Comparison of ENCODE assay signal across 24 mouse cellular contexts in genomic region chr1:123573713-123574112, GRCm38 (mm10).
"Had no signal": no experiment of that assay in that cellular context is flagged by ENCODE, and none has a peak within 500 bp of the region (broad histone marks: within the 10 kb centered on the region; RNA-seq: fewer than 3 reads in every experiment).

No protein-coding gene starts in this region.

- H3K4me1 ChIP-seq: heart, embryonic 10.5 days; heart, embryonic 12.5 days; hindbrain, embryonic 10.5 days; hindbrain, embryonic 12.5 days; intestine, embryonic 15.5 days; limb, embryonic 10.5 days; limb, embryonic 12.5 days; liver, embryonic 13.5 days; liver, embryonic 15.5 days had no signal

- ATAC-seq: hindbrain, embryonic 16.5 days; inflammation-experienced regulatory T-cells, adult 6 months; intestine, embryonic 15.5 days; intestine, postnatal 0 days had no signal

- H3K27me3 ChIP-seq: heart, embryonic 12.5 days; hindbrain, embryonic 12.5 days; intestine, embryonic 15.5 days; limb, embryonic 12.5 days; liver, embryonic 13.5 days; liver, embryonic 15.5 days had no signal

- H3K4me2 ChIP-seq: heart, embryonic 12.5 days; hindbrain, embryonic 12.5 days; hindbrain, embryonic 14.5 days; intestine, embryonic 15.5 days; limb, embryonic 12.5 days; liver, embryonic 11.5 days; liver, embryonic 13.5 days; liver, embryonic 15.5 days had no signal

- H3K27ac ChIP-seq: heart, embryonic 10.5 days; hindbrain, embryonic 10.5 days; hindbrain, embryonic 12.5 days; hindbrain, embryonic 14.5 days; intestine, embryonic 15.5 days; layer of hippocampus, adult 2 months; left cerebral cortex, adult 2 months; limb, embryonic 10.5 days; limb, embryonic 12.5 days; liver, embryonic 13.5 days; liver, embryonic 15.5 days had no signal

- DNase-seq: gastrocnemius, postnatal 14 days; heart, adult 18-20 months; heart, postnatal 10 days; heart, postnatal 4 days; kidney, adult 2 months; kidney, adult 9 months; kidney, postnatal 25 days; liver; liver, embryonic 13.5 days had no signal

- H3K4me3 ChIP-seq: heart, embryonic 10.5 days; heart, embryonic 12.5 days; hindbrain, embryonic 10.5 days; hindbrain, embryonic 12.5 days; intestine, embryonic 15.5 days; layer of hippocampus, adult 2 months; left cerebral cortex, adult 2 months; limb, embryonic 10.5 days; limb, embryonic 12.5 days; liver, embryonic 13.5 days; liver, embryonic 15.5 days had no signal

- H3K9ac ChIP-seq: heart, embryonic 12.5 days; hindbrain, embryonic 12.5 days; hindbrain, embryonic 14.5 days; intestine, embryonic 15.5 days; limb, embryonic 12.5 days; liver, embryonic 13.5 days; liver, embryonic 15.5 days had no signal

- H3K9me3 ChIP-seq: heart, embryonic 10.5 days; heart, embryonic 12.5 days; hindbrain, embryonic 10.5 days; hindbrain, embryonic 12.5 days; intestine, embryonic 15.5 days; limb, embryonic 10.5 days; limb, embryonic 12.5 days; liver, embryonic 13.5 days; liver, embryonic 15.5 days had no signal

- H3K36me3 ChIP-seq: heart, embryonic 10.5 days; heart, embryonic 12.5 days; hindbrain, embryonic 10.5 days; hindbrain, embryonic 12.5 days; intestine, embryonic 15.5 days; limb, embryonic 10.5 days; limb, embryonic 12.5 days; liver, embryonic 13.5 days; liver, embryonic 15.5 days had no signal
